Mouse (Mus musculus) erythroblast, embryonic 14.5 days (primary cell): ENCODE measurements around the gene Inhbc.

ENCODE experiments used
- GATA1 ChIP-seq: IDR thresholded peaks from 2 replicates; pipeline ENCODE4 v1.6.1; 2012; ENCODE audit warnings: low read length, inconsistent platforms, mixed read lengths
- TAL1 ChIP-seq: IDR thresholded peaks from 3 replicates; pipeline ENCODE4 v1.6.1; 2012; ENCODE audit warnings: low read length, inconsistent platforms, mixed read lengths

DNA sequence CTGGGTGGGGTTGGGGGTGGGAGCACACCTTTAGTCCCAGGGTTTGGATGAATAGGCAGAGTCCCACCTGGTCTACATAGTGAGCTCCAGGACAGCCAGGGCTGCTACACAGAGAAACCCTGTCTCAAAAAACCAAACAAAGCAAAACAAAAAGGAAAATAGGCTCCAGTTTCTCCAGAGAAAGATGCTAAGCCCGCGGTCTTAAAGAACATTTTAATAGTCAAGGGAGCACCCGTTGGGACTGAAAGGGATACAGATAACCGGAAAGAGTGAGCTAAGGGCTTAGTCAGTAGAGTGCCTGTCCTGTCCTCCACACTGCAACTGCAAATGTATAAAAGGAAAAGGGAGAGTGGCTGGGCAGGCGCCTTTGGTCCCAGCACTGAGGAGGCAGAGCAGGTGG is 3.1 kb downstream of the Inhbc start:
- TF ChIP-seq GATA1 = no peak
- no peak for TF ChIP-seq TAL1
